Mouse (Mus musculus) liver, adult 2 months (tissue): ENCODE measurements at regions not wholly inside any gene's neighbourhood (a gene's known extent, or its start where the extent isn't known, plus 50 kb on each side); places are given as distances from the start of the nearest gene placed in this dataset.

ENCODE experiments used
- CTCF ChIP-seq: fragments of 200-500 bp; IDR thresholded peaks from 2 replicates; pipeline ENCODE4 v1.5.1; 2011; ENCODE audit warnings: low read depth, low read length, control low read depth
- POLR2A ChIP-seq: fragments of 200-500 bp; IDR thresholded peaks from 2 replicates; pipeline ENCODE4 v1.6.1; 2011; ENCODE audit warnings: low read length, control low read depth; ENCODE audit not compliant: insufficient read depth; ENCODE audit errors: extremely low read depth

- no peak for TF ChIP-seq POLR2A
- TF ChIP-seq CTCF, result no peak
Observed at GRCm38 (mm10) chr2:50674856-50675175, 378.2 kb upstream of the Mmadhc start.
